Mouse (Mus musculus) C2C12 (cell line): ENCODE data around the gene Pfkl.
"Not testable (repeated sequence)": the region's sequence is repeated elsewhere in the genome, so short reads cannot be mapped to it uniquely, and the experiment has no call there.

ENCODE experiments used
- CEBPB ChIP-seq: IDR thresholded peaks from one replicate; pipeline ENCODE4 v1.6.1; 2011; ENCODE audit warnings: low read depth, mild to moderate bottlenecking, control low read depth, moderate library complexity
- CTCF ChIP-seq: IDR thresholded peaks from one replicate; pipeline ENCODE4 v1.5.1; 2011; ENCODE audit not compliant: control insufficient read depth, insufficient read depth, insufficient read length
- MAX ChIP-seq: IDR thresholded peaks from one replicate; pipeline ENCODE4 v1.6.1; 2011; ENCODE audit warnings: mild to moderate bottlenecking, control low read depth
- MYOG ChIP-seq: IDR thresholded peaks from one replicate; pipeline ENCODE4 v1.6.1; 2011; ENCODE audit not compliant: control insufficient read depth, insufficient read length; ENCODE audit errors: extremely low read depth
- USF1 ChIP-seq: IDR thresholded peaks from one replicate; pipeline ENCODE4 v1.6.1; 2011; ENCODE audit warnings: low read depth, mild to moderate bottlenecking, control low read depth, moderate library complexity

GRCm38 (mm10) chr10:78025453-78025852 lies 15.6 kb upstream of the Pfkl start:
- TF ChIP-seq CTCF, MYOG, USF1, CEBPB, MAX: not testable (repeated sequence)
